Mouse (Mus musculus): ENCODE measurements around the gene Acot7.

Acot7 gene

GRCm38 (mm10) chr4:152212531-152212930, 34.6 kb downstream of the Acot7 start:
- peak; percentile 55 to 59 for DNase-seq

DNA sequence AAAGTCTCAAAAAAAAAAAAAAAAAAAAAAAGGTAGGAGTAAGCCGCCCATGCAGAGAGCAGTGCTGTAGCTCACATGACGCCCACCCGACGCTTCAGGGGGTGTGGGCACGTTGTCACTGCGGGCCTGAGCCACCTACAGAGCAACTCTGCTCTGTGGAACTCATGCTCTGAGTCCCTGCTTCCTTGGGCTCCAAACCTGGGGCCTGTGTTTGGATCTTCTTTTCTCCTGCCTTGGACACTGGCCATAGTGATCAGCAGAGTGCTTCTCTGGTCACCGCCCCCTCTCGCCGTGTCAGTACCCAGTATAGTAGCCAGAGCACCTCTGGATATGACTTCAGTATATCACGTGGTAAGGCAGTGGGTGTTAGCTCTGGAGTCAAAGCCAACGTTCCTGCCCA, 35.0 kb downstream of the Acot7 start:
- DNase-seq: no peak

DNA sequence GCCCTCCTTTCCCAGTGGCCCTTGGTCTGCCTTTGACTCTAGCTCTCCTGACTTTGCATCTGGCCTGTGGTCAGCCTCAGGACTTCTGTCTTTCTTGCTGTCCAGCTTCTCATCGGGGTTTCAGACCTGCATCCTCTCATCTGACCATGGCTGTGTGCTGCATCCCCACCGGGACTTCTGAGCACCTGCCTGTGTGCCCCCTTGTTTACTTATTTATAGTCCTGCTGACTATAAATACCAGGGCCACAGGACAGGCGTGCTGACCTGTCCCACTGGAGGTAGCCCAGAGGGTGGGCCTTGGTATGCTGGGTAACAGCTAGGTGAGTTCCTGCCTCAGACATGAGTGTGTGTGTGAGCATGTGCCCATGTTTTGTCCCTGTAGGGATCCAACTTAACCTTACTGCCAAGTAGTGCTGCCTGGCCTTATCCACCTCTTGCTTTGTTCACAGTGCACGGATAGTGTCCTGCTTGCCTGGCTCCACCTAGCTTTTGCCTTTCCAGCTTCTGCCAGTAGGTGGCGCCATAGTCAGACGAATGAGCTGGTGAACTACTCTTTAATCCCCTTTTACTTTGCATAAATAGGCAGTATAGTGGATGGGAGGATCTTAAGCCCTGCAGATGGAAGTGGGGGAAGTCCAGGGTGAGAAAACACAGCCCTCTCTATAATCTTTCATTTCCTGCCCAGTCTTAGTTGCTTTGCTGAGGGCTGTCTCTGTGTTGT, 36.0 kb downstream of the Acot7 start:
- DNase-seq: peak; percentile 82 to 85

- peak in 1 of 2 experiments; percentile 24 for DNase-seq
These were observed 37.0 kb downstream of the Acot7 start for GRCm38 (mm10) chr4:152214871-152215415.

GRCm38 (mm10) chr4:152219591-152219990, 41.7 kb downstream of the Acot7 start:
- no peak for DNase-seq

DNA sequence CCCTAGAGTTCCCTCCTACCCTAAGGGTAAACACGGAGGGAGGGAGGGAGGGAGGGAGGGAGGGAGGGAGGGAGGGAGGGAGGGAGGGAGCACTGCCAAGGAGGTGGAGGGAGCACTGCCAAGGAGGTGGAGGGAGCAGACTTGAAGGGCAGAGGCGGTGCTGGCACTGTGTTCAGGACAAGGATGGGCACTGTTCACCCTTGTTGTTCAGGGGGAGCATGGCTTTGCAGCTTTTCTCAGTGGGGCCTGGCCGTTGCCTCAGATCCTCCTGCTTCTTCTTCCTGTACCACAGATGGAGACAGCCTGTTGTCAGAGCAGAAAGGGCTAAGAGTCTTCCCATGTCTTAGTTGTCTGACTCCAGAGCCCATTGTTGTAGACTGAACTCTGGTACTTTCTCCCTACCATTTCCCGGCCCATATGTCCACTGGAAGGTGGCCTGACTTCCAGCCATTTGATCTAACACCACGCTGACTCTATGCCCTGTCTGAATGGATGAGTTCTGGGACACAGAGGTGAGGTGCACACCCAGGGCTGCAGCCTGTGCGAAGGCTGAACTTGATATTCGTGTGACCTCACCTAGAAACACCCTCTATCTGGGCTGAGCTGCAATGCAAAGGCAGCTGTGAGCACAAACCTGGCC, 43.0 kb downstream of the Acot7 start:
- DNase-seq: no peak

GRCm38 (mm10) chr4:152221411-152221887, 43.5 kb downstream of the Acot7 start:
- peak; percentile 38 to 57 for DNase-seq

GRCm38 (mm10) chr4:152222111-152222510, 44.2 kb downstream of the Acot7 start:
- no peak for DNase-seq

GRCm38 (mm10) chr4:152222513-152222912, 44.6 kb downstream of the Acot7 start:
- no peak for DNase-seq

DNA sequence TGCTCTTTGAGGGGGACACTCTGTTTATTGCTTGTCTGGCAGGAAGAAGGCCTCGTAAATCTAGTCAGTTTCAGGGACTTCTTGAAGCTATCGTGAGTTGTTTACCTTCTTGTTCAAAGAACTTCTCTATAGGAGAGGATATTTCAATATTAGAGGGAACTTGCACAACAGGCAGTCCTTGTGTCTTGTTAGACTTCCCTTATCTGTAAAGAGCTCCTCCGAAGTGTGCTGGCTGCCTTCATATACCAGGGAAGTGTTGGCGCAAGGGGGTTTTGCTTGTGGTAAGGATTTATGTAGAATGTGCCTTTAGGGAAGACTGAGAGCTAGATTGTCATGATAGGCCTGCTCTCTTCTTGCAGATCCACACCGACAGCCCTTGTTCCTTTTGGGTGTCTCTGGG, 46.2 kb downstream of the Acot7 start:
- DNase-seq: no peak

- no peak for DNase-seq
These were observed 49.1 kb downstream of the Acot7 start for GRCm38 (mm10) chr4:152226901-152227486.

DNA sequence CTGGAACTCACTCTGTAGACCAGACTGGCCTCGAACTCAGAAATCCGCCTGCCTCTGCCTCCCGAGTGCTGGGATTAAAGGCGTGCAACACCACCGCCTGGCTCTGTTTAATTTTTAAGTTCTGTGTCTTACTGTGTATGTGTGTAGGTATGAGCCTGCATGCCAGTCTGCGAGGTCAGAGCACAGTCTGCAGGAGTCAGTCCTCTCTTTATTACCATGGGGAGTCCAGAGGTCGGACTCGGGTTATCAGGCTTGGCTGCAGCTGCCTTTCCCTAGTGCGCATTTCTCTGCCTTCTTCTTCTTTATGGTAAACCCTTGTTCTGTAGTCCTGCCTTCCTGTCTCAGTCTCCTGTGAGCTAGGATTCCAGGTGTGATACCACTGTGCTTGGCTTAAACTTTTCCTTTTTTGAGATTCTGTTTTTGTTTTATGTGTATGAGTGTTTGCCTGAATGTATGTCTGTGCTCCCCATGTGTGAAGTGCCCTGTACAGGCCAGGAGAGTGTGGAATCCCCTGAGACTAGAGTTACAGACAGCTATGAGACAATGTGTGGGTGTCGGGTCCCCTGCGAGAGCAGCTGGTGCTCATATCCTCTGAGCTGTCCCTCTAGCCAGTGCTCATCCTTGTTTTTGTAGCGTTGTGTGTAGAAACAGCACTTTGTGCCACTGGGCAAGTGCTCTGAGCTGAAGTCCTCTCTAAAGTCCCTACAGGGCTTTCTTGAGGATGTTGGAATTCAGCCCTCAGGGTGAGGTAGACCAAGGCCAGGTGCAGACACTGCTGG, 50.0 kb downstream of the Acot7 start:
- DNase-seq: peak in 1 of 2 experiments; percentile 20

DNA sequence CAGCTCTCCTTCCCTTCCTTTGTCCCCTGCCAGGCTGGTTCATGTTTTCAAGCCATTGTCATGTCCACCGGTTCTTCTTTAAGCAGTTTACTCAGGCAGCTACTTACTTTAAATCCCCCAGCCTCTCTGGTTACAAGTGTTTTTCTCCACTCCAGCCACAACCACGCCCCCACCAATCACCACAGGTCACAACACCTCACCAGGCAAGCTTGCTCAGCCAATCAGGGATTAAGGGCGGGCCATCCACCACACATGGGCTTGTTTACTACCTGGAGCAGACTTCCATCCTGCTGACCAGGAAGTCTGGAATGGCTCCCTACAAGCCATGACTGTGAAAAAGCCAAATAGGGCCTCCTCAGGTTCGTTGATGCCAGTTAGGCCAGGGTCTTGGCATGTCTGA, 52.4 kb downstream of the Acot7 start:
- peak; percentile 35 to 53 for DNase-seq

- DNase-seq: no peak
These were observed 53.4 kb downstream of the Acot7 start for GRCm38 (mm10) chr4:152231326-152231725.

DNA sequence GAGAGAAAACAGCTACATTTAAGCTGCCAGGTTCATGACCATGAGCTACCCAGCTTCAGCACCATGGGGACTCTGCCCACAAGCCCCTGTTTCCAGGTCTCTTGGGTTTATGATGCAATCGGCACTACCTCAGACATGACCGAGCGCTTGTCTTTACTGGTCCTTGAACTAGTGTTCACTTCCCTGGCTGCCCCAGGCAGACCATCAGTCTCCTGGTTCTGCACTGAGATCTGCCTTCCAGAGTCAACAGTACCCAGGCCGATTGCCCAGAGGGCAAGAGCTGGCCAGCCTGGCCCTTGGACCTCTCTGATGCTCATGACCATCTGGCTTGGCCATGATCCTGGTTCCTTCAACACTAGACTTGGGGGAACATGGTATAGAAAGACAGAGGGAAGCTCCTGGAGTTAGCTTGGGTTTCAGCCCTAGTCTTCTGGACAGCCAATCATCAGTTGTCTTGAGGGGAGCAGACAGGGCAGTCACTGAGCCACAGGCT, 54.5 kb downstream of the Acot7 start:
- DNase-seq: no peak

GRCm38 (mm10) chr4:152239974-152240373, 62.0 kb downstream of the Acot7 start:
- DNase-seq: no peak

DNA sequence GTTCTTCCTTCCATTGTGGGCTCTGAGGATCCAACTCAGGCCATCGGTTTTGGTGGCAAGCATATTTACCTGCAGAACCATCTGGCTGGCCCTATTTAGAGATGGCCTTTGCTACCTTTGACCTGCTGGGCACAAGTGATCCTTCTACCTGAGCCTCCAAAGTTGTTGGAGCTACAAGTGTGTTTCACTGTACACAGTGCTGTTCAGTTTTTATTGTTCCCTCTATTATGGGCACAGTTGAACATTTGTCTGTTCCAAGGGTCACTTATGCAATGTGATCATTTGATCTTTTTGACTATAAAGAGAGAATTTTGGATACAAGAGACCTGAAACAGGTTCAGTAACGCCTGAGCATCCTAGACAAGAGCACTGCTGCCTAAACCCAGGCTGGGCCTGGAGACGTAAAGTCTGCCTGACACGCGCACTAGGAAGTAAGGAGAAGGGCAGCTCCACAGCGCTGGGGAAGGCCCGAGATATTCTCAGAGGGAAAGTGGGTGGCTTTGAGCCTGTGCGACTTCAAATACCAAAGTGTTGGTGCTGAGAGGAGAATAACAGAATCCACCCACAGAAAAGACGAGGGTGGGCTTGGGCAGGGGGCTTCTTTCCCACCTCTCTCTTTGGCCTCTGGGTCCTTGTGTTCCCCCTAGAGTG, 65.4 kb downstream of the Acot7 start:
- DNase-seq: no peak

DNA sequence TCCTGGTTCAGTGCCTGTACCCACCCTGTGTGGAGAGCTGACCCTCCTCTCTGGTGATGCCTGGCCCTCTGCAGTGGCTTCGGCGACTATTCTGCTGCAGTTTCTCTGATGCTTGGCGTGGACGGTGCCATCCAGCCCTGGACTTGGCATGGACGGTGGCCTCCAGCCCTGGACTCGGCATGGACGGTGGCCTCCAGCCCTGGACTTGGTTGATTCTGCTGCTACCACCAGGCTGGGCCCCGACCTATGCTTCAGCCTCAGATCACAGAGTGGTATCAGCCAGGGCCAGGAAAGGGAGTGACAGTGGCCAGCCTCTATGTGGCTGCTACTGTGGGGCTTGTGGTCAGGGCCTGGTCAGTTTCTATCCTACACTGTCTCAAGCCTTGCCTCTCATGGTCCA, 66.0 kb downstream of the Acot7 start:
- DNase-seq: no peak

DNA sequence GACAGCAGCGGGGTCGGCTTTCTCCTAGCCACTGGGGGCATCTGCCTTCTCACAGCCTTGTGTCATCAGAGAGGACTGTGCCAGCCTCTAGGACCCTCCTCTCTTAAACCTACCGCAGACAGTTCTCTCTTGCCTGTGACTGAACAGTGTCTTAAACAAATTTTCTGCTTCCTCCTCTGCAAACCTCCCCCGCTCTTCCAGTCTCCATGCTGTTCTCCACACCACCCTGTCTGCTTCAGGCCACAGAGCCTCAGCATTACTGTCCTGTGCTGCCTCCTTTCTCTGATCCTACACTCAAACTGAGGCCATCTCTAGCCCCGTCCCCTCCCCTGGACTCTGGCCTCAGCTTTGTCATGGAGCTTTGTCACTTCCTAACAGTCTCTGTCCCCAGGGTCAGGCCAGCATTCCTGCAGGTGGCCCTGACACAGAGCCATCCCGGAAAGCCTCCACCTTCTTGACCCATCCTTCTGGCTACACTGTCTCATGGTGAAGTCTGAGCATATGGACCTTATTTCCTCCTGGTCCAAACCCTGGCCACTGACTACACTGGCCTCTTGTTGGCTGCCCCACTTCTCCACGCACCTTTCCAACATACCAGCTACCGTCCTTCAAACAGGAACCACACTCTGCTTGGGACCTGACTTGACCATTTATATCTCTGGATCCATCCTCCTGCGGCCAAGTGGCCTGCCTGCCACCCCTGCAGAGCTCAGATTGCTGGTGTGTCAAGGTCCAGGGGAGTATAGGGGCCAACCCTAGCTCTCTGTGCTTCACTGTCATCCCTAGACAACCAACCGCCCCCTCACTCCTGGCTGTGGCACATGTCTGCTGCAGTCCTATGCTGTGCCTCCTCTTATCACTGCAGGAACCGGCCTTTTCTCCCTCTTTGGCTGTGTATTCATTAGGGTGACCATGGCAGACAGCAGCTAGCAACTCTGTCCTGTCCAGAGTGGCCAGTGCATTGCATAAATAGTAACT, 66.9 kb downstream of the Acot7 start:
- no peak for DNase-seq

- no peak for DNase-seq
These were observed 68.1 kb downstream of the Acot7 start for GRCm38 (mm10) chr4:152246011-152246410.

DNA sequence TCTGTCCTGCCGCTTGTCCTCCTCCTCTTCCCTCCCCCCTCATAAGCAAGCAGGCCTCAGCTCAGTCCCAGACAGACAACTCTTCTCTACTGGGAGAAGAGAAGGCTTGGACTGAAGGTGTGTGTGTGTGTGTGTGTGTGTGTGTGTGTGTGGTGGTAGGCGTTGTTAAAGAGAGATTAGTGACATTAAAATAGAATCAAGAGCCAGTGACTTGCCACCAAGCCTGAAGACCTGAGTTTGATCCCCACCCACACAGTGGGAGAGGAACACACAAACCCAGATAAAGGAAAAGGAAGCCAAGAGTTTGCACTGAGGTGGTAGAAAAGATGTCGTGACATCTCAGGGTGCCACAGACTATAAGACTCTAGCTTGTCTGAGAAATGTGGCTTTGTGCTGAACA, 69.3 kb downstream of the Acot7 start:
- no peak for DNase-seq

All from lung, adult 18-20 months (tissue).